16 mouse cellular contexts compared by ENCODE assay signal in the genomic region with DNA sequence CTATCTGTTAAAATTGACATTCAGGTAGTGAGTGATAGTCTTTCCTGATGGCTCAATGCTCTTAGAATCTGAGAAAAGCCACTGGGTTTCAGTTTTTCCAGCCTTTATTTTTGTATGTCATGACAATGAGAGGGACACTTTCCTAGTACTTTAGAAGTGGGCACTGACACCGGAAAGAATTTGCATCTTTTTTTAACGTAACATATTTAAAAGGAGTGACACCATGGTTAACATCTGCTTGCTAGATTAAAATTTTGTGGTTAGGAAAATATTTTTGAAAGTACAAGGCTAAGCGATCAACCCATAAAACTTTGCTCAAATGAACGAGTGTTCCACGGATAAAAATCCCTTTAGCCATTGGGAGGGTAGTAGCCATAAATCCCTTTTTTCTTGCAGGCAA.
"Had no signal": no experiment of that assay in that cellular context is flagged by ENCODE, and none has a peak within 500 bp of the region (broad histone marks: within the 10 kb centered on the region; RNA-seq: fewer than 3 reads in every experiment).

No protein-coding gene starts in this region.

- H3K4me2 ChIP-seq: neural tube, embryonic 13.5 days; neural tube, embryonic 15.5 days; stomach, embryonic 15.5 days had no signal

- H3K27me3 ChIP-seq: neural tube, embryonic 13.5 days; neural tube, embryonic 15.5 days; stomach, embryonic 15.5 days had no signal

- H3K4me1 ChIP-seq: neural tube, embryonic 13.5 days; neural tube, embryonic 15.5 days; stomach, embryonic 15.5 days had no signal

- H3K36me3 ChIP-seq: neural tube, embryonic 13.5 days; neural tube, embryonic 15.5 days; stomach, embryonic 15.5 days had no signal

- H3K9me3 ChIP-seq: neural tube, embryonic 13.5 days; neural tube, embryonic 15.5 days; stomach, embryonic 15.5 days had no signal

- DNase-seq: retina, postnatal 1 day; right cerebral cortex, adult 18-20 months; right cerebral cortex, postnatal 14 days; right cerebral cortex, postnatal 25 days; right cerebral cortex, postnatal 4 days; spleen, adult 18-20 months; thymus, adult 18-20 months; thymus, adult 2 months; thymus, postnatal 14 days; thymus, postnatal 25 days; thymus, postnatal 36 days; thymus, postnatal 4 days had no signal

- H3K27ac ChIP-seq: neural tube, embryonic 13.5 days; neural tube, embryonic 15.5 days; stomach, embryonic 15.5 days; stomach, postnatal 0 days had no signal

- H3K9ac ChIP-seq: neural tube, embryonic 13.5 days; neural tube, embryonic 15.5 days; stomach, embryonic 15.5 days had no signal

- H3K4me3 ChIP-seq: neural tube, embryonic 13.5 days; neural tube, embryonic 15.5 days; stomach, embryonic 15.5 days had no signal
